Mouse (Mus musculus): Measurements from ENCODE around the gene Susd1.

Gene Susd1

GRCm38 (mm10) chr4:59437990-59438854, at the start of gene Susd1:
Gene Susd1, minus strand, starts transcription at chr4:59438633.
- peak; percentile 46 for DNase-seq (ENCODE audit: low spot score)

GRCm38 (mm10) chr4:59471306-59471705, 32.9 kb upstream of the Susd1 start:
- DNase-seq (ENCODE audit: low spot score), result no peak

DNA sequence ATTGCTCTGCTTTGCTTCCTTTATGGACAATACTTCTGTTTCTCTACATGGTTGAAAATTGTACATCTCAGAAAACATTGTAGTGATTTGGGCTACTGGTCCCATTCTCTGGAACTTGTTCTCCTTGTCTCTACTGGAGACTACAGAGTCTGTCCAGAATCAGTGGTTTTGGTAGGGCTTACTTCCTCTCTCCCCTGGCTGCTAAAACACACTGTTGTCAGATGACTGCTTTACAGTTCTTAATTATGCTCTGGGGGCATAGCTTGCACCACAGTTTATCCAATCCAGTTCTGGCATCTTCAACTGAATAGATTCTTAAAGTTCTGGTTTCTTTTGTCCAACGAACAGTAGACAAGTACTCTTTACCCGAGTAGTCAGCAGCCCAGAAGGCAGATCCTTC, 27.0 kb upstream of the Susd1 start:
- no peak for DNase-seq (ENCODE audit: low spot score)

- DNase-seq (ENCODE audit: low spot score), result no peak
Observed at GRCm38 (mm10) chr4:59464661-59465060, 26.2 kb upstream of the Susd1 start.

DNA sequence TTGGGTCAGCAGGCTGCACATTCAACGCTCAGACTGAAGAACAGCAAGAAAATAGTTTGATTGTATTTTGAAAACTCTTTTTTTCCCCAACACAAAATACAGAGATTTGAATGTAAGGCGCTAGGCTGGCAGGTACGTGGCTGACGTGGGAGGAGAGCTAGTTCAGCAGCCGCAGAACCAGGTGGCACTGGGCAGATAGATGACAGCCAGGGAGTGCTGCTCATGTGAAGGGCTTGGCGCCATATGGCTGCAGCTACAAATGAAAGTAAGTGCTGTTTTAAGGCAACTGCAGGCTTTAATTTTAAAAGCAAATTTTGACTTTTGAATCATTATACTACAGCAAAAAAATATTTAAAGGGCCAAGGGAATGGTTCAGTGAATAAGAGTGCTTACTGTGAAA, 24.1 kb upstream of the Susd1 start:
- DNase-seq (ENCODE audit: low spot score), result no peak

DNA sequence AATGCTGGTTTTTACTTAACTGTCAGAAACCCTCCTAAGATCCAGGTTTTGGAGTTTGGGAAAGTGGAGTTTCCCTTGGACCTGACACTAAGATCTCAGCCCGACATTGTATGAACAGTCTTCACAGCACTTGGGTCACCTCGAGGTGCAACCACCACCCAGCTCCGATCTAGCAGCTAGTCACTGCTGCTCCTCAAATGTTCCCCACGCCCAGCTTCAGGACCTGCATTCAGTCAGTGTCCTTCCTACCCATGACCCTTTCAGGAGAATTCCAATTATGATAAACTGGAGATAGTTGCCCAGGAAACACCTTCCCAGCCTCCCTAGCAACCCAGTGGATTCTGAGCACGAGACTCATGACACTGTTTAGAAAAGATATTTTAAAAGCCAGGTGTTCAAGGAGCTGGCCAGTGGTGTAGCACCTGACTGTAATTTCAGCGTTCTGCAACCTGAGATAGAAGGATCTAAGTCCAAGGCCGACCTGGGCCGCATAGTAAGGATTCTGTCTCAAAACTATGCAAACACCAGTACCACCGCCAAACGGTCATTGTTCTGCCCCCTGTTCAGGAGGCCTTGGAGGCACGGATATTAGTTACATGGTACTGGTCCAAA, 22.8 kb upstream of the Susd1 start:
- DNase-seq (ENCODE audit: low spot score), result no peak

DNA sequence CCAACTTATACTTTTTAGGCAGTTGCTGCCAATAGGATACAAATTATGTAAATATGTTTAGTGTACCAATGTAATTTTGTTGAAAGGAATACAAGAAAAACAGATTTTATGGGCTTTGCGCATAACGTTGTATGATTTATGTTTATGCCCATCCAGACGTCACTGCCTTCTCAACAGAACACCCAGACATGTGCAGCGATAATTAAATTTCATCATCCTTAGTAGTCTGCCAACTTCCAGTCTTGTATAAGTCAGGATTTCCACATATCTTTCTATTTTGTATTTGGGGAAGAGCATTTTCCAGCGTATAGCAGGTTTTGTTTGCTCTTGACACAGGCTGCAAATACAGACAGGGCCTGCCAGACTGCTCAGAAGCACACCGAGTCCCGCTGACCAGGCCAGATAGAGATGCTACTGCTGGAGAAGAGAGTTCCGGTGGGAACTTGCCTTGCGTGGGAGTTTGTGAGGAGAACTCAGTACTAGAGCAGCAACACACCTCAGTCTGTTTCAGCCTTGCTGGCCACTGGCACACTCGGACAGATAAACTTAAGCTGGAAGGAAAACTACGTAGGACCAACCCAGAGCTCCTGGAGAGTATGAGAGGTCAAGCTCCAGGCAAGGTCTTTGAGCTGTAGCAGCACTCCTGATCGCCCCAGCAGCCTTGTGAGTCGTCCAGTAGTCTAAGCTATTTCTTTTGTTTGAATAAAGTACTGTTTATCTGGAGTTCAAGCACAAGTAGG, 21.0 kb upstream of the Susd1 start:
- no peak for DNase-seq (ENCODE audit: low spot score)

- no peak for DNase-seq (ENCODE audit: low spot score)
Observed at GRCm38 (mm10) chr4:59457941-59458340, 19.5 kb upstream of the Susd1 start.

DNA sequence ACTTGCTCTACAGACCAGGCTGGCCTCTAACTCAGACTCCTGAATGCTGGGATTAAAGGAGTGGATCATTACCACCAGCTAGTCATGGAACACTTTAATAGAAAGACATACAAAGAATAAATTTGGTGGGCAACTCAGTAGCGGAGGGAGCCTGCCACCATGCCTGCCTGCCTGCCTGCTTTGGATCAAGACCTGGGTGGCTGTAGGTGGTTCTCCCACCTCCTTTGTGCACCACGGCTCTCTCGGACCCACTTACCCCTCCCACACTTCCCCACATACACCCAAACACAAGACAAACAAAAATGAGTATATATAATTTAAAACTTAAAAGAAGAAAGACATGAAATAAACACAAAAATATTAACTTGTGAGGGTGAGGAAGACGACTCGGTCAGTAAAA, 18.7 kb upstream of the Susd1 start:
- no peak for DNase-seq (ENCODE audit: low spot score)

GRCm38 (mm10) chr4:59455465-59455864, 17.0 kb upstream of the Susd1 start:
- DNase-seq (ENCODE audit: low spot score), result no peak

DNA sequence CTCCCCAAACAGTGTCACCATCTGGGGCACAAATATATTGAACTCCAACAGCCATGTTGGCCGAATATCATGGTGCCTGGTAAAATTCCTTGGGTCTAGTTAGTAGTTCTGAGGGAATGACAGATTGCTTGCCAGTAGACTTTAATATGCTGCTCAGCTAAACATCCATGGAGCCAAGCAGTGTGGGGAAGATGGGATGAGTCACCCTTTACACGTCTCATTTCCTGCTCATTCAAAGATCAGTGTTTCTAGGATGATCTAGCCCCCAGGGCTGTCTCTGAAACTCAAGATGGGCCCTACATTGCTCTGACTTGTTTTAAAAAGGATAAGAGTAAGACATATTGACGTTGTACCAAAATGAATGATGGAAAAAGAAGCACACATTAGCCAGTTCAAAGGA, 15.6 kb upstream of the Susd1 start:
- no peak for DNase-seq (ENCODE audit: low spot score)

DNA sequence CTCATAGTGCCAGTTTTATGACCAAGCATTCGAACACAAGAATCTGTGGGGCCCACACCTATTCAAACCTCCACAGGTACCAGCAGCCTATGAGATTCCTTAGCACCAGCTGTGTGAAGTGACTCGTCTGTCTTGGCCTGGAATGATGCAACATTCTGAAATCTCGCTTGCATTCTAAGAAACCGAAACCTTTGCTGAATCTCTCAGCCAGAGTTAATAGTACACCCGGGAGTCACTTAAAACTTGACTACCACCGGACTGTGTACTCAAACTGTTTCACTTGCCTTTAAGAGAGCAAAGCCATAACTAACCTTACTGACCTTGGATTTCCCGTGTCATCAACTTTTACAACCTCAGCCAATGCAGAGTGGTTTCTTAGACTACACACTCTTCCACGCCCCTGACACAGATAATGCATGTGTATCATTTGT, 14.1 kb upstream of the Susd1 start:
- no peak for DNase-seq (ENCODE audit: low spot score)

DNA sequence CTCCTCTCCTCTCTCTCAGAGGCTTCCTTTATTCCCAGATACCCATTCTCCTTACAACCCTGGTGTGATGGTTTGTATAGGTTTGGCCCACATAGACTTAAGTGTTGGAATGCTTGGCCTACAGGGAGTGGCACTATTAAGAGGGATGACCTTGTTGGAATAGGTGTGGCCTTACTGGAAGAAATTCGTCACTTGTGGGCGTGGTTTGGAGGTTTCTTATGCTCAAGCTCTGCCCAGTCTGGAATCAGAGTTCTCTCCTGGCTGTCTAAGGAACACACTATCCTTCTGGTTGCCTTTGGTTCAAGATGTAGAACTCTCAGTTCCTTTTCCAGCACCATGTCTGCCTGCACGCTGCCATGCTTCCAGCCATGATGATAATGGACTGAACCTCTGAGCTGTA, 12.5 kb upstream of the Susd1 start:
- DNase-seq (ENCODE audit: low spot score), result no peak

GRCm38 (mm10) chr4:59450234-59450854, 11.9 kb upstream of the Susd1 start:
- DNase-seq (ENCODE audit: low spot score), result no peak

DNA sequence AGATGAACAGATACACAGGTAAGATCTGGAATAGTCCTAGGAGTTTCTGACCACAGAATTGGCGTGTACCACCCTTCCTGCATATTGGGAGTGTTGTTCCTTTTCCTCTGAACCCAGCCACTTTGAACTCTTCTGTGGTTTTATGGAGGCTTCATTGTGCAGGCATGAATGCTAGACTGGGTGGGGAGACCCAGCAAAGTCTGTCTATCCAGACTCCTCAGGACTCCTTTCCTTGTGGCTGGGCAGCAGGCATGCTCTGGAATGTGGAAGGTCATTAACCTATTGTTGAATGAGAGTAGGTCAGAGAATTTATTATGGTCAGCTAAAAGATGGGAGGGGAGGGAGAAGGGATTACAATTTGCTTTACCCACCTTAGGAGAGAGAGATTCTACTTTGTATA, 8.9 kb upstream of the Susd1 start:
- no peak for DNase-seq (ENCODE audit: low spot score)

- no peak for DNase-seq (ENCODE audit: low spot score)
Observed at GRCm38 (mm10) chr4:59445516-59445915, 7.1 kb upstream of the Susd1 start.

- DNase-seq (ENCODE audit: low spot score), result no peak
Observed at GRCm38 (mm10) chr4:59444994-59445393, 6.6 kb upstream of the Susd1 start.

DNA sequence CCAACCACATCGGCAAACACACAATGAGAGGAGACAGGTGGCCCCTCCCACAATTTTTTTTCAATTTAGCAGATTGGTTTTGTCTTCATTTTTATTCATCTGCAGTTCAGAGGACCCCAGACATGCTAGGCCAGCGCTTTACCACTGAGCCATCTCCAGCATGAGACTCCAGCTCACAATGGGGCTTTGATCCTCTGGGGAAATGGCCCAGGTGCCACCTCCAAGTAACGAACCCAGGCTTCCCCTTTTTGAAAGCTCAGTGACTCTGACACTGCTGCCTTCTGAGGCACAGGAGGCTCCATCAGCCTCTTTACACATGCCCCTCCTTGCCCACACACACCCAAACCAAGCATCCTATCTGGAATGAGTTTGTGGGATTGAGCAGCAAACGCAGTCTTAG, 5.7 kb upstream of the Susd1 start:
- DNase-seq (ENCODE audit: low spot score), result no peak

DNA sequence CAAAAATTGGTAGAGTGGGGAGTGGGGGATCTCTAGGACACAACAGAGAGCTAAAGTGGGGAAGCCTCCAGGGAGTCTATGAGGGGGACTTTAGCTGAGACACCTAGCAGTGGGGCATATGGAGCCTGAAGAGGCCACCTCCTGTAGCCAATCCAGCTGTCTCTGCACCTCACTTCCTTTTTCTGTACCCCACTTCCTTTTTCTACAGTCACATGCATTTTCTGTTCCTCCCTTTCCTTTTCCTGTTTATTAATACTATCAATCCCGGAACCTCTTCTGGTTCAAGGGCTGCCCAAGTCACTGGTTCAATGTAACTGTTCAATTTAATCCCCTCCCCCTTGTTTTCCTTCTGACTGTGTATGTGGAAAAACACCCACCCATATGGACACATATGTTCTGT, 2.8 kb upstream of the Susd1 start:
- DNase-seq (ENCODE audit: low spot score), result no peak

- DNase-seq (ENCODE audit: low spot score), result peak; percentile 38
Observed at GRCm38 (mm10) chr4:59439960-59440359, 1.5 kb upstream of the Susd1 start.

DNA sequence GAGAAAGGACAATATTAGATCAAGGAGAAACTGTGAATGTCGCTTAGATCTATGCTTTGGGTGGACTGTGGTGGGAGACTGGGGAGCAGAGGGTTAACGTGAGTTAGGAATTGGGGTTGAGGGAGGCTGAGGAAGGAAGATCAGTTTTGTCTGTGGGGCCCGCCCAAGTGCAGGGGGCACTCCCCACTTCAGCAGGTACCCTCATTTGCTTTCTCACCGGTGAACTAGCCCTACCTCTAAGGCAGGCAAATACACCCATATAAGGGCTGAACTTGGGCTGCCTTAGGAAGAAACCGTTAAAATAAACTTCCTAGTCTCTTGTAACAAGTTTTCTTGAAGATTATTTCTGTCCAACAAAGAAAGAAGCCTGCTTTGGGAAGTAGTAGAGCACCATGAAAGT, 608 bp upstream of the Susd1 start:
- no peak for DNase-seq (ENCODE audit: low spot score)

GRCm38 (mm10) chr4:59435951-59436350, 2.5 kb downstream of the Susd1 start:
- DNase-seq (ENCODE audit: low spot score), result no peak

- no peak for DNase-seq (ENCODE audit: low spot score)
Observed at GRCm38 (mm10) chr4:59434039-59434438, 4.4 kb downstream of the Susd1 start.
